Mouse (Mus musculus): ENCODE measurements around the gene Slc30a1.

Slc30a1 gene

DNA sequence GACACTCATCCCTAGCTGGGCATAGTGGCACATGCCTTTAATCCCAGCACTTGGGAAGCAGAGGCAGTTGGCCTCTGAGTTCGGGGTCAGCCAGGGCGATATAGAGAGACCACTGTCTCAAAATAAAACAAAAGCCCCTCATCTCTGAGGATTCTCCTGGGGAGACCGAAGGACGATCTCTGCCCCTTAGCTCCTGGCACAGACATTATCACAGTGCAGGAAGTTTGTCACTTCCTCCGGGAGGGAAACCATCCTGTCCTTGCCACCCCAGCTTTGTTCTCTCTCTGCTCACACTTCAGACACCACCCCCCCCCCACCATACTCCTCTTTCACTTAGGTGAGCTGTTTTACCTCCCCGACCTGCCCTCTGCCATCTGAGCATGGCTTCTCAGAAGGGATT lies 37.1 kb downstream of the Slc30a1 start:
- no peak for DNase-seq (ENCODE audit: low read depth, low spot score)

DNA sequence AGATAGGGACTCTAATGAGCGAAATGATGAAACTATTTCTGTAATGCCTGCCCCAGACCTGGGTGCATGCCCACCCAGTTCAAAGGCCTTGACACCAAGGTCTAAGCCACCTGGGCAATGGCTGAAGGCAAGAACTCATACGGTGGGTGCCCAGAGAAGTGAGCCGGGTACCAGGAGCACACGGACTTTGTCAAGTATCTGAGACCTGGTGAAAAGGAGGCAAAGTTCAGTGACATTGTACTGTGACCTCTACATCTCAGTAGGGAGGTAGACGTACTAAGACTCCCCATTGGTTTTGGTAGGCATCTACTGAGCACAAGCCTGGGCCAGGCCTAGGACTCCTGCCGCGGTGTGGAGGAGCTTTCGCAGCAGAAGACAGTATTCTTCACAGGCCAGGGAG lies 38.8 kb downstream of the Slc30a1 start:
- no peak for DNase-seq (ENCODE audit: low read depth, low spot score)

GRCm38 (mm10) chr1:191945756-191946155 lies 39.2 kb downstream of the Slc30a1 start:
- no peak for DNase-seq (ENCODE audit: low read depth, low spot score)

GRCm38 (mm10) chr1:191946261-191946660 lies 39.7 kb downstream of the Slc30a1 start:
- DNase-seq (ENCODE audit: low read depth, low spot score) = no peak

- no peak for DNase-seq (ENCODE audit: low read depth, low spot score)
These were observed 40.3 kb downstream of the Slc30a1 start for GRCm38 (mm10) chr1:191946835-191947234.

DNA sequence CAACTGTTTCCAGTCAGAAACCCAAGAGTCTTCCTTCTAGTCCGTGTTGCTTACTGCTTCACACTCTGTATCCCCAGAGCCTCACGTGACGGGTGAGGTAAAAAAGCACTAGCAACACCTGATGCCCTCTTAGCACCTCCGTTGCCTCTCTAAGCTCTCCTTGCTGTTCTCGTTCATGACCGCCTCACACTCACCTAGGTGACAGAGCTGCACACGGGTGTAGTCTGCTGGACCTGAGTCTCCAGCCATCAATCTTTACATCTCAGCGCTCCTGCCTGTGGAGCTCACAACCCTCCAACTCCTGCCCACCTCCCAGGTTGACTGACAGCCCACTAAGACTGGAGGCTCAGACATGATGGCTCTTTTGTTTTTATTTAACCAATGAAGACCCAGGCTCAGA lies 41.2 kb downstream of the Slc30a1 start:
- DNase-seq (ENCODE audit: low read depth, low spot score) = no peak

DNA sequence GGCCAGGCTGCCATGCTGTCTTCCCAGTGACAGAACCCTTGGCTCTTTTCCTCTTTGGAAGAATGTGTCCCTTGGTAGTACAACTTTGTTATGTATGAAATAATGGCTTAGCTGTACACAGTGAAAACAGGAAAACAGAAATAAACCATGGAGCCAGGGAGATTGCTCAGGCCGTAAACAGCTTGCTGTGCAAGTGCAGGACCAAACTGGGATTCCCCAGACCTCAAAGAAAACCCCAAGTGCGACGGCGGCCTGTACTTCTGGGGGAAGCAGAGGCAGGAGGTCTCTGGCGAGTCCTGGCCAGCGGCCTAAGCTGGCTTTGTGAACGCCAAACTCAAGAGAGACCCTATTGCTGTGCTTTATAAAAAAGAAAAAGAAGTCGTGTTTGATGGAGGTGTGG lies 42.0 kb downstream of the Slc30a1 start:
- no peak for DNase-seq (ENCODE audit: low read depth, low spot score)

DNA sequence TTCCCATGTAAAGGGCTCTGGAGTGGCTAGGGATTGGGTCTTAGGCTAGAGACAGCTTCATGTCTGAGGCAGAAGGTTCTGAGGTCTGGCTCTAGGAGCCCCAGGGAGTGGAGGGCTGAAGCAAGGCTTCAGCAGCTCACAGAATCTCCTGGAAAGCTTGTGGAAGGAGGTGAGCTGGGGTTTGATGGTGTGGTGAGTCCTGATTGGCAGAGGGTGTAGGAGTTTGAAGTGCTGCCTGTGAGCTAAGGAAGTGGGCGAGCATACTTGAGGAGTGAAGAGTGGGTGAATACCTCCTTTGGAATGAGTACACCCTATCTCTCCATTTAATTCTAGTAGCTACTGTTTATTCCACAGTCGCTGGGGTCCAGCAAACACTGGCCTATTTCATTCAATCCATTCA lies 44.0 kb downstream of the Slc30a1 start:
- no peak for DNase-seq (ENCODE audit: low read depth, low spot score)

GRCm38 (mm10) chr1:191952733-191953335 lies 46.3 kb downstream of the Slc30a1 start:
- no peak for DNase-seq (ENCODE audit: low read depth, low spot score)

DNA sequence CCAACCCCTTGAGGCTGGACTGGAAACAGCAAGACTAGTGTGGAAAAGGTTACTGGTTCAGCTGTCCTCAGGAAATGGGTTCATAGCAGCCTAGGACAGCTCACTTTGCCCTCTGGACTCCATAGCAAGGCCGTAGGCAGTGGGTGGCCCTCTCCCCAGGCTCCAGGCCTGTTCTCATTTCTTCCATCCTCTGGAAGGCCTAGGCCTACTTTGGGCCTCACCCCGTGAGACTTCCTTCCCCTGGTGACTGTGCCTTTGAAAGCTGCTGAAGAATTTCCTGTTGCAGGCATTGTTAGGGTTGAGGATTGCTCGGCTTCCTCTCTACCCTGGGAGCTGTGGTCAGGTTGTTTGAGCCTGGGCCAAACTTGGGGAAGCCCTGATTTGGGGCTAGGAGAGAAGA lies 48.5 kb downstream of the Slc30a1 start:
- no peak for DNase-seq (ENCODE audit: low read depth, low spot score)

- DNase-seq (ENCODE audit: low read depth, low spot score) = no peak
These were observed 49.7 kb downstream of the Slc30a1 start for GRCm38 (mm10) chr1:191956261-191956660.

GRCm38 (mm10) chr1:191956871-191957270 lies 50.3 kb downstream of the Slc30a1 start:
- no peak for DNase-seq (ENCODE audit: low read depth, low spot score)

- DNase-seq (ENCODE audit: low read depth, low spot score) = no peak
These were observed 50.8 kb downstream of the Slc30a1 start for GRCm38 (mm10) chr1:191957321-191957720.

DNA sequence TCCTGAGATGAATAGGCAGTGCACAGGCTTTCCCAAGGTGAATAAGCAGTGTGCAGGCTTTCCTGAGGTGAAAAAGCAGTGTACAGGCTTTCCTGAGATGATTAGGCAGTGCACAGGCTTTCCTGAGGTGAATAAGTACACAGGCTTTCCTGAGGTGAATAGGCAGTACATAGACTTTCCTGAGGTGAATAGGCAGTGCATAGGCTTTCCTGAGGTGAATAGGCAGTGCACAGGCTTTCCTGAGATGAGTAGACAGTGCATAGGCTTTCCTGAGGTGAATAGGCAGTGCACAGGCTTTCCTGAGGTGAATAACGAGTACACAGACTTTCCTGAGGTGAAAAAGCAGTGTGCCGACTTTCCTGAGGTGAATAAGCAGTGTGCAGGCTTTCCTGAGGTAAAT lies 54.4 kb downstream of the Slc30a1 start:
- DNase-seq (ENCODE audit: low read depth, low spot score) = no peak
